Mouse (Mus musculus) kidney, adult 2 months (tissue): Measurements from ENCODE around the gene Cry2.

Experiments used
- CTCF ChIP-seq: fragments of 200-500 bp; conservative IDR thresholded peaks from 2 replicates; pipeline ENCODE4 v1.5.1; 2011; ENCODE audit warnings: low read depth, mild to moderate bottlenecking, control low read depth, low read length, moderate library complexity, mixed read lengths; ENCODE audit not compliant: insufficient read depth, insufficient read length
- POLR2A ChIP-seq: fragments of 200-500 bp; IDR thresholded peaks from one replicate; pipeline ENCODE4 v1.6.1; 2011; ENCODE audit warnings: low read depth, low read length, control low read depth

- TF ChIP-seq CTCF (no peak), POLR2A (no peak)
Measured at GRCm38 (mm10) chr2:92477672-92478312, 43.9 kb upstream of the Cry2 start.
